Mouse (Mus musculus) splenic B cell, adult 2 months (primary cell): ENCODE data around the gene Scrg1.
"Not testable (repeated sequence)": the region's sequence is repeated elsewhere in the genome, so short reads cannot be mapped to it uniquely, and the experiment has no call there.

Experiments used
- DNase-seq: peaks from one replicate; pipeline ENCODE4 v3.0.0-alpha.2; 2011; ENCODE audit warnings: low read depth, low spot score
- H3K27me3 ChIP-seq: 2 replicates; pipeline ENCODE4 v1.6.1; 2012; ENCODE audit warnings: mild to moderate bottlenecking, low read length, moderate library complexity, mixed read lengths; ENCODE audit not compliant: control insufficient read depth, poor library complexity, insufficient read depth, severe bottlenecking
- H3K36me3 ChIP-seq: 2 replicates; pipeline ENCODE4 v1.6.1; 2012; ENCODE audit warnings: mild to moderate bottlenecking, low read length, moderate library complexity, mixed read lengths; ENCODE audit not compliant: control insufficient read depth, poor library complexity, insufficient read depth, severe bottlenecking

The Scrg1 gene

DNA sequence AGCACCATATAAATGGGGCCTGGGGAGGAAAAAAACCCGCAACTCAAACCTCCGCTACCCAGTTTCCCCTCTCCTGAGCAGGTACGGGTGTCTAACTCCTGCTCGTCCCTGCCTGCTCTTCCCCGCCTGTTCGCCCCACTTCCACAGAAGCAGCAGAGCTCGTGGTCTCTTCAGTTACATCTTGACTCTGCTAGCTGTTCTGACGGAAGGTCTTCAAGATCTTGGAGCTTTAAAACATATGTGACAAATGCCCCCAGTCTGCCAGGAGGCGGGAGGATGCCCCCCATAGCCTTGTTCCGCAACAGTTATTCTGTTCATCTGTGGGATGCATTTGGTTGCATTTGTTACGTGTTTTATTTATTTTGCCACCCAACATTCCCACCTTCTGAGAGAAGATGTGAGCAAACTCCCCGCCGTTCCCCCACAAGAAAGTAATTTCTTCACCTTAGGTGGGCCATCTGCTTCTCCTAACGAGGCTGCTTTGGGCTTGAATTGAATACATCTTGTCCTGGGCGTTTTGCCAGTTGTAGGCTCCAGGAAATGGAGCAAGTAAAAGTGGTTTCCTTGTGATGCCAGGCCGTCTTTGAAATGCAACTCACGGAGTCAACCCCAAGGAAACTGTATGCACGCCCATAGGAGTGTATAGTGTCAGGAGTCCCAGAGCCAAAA lies 19.8 kb upstream of the Scrg1 start:
- Histone ChIP-seq H3K36me3 (no peaks in the 10 kb centered on the region), H3K27me3 (no peaks in the 10 kb centered on the region)
- DNase-seq: no peak

GRCm38 (mm10) chr8:57436437-57436796 lies 19.3 kb upstream of the Scrg1 start:
- no peaks in the 10 kb centered on the region for H3K36me3 ChIP-seq
- no peak for DNase-seq
- H3K27me3 ChIP-seq: no peaks in the 10 kb centered on the region

GRCm38 (mm10) chr8:57441131-57441530 lies 14.6 kb upstream of the Scrg1 start:
- DNase-seq: no peak
- Histone ChIP-seq H3K27me3 (no peaks in the 10 kb centered on the region), H3K36me3 (no peaks in the 10 kb centered on the region)

GRCm38 (mm10) chr8:57441556-57441955 lies 14.2 kb upstream of the Scrg1 start:
- no peak for DNase-seq
- H3K36me3 ChIP-seq: no peaks in the 10 kb centered on the region

DNA sequence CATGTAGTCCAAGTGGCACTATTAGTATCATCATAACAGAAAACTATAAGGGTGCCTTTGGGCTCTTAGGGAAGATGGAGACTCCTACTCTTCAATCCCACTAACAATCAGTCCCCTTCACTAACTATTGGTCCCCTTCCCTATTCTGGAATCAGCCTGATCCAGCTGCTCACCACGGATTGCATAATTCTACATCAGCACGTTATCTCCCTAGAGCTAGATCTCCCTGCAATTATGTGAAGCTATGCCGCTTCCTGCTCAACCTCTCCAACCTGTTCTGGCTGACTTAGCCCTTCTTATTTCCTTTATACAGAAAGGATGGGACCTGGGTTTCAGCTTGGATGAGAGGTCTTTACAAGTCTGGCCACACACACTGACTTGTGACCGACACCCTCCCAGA lies 12.4 kb upstream of the Scrg1 start:
- DNase-seq: no peak
- no peaks in the 10 kb centered on the region for H3K36me3 ChIP-seq
- no peaks in the 10 kb centered on the region for H3K27me3 ChIP-seq

More at GRCm38 (mm10) chr8:57441556-57441955, 14.2 kb upstream of the Scrg1 start:
- H3K27me3 ChIP-seq: no peaks in the 10 kb centered on the region

- DNase-seq, H3K36me3 ChIP-seq, H3K27me3 ChIP-seq: not testable (repeated sequence)
Observed at GRCm38 (mm10) chr8:57445901-57446300, 9.8 kb upstream of the Scrg1 start.

DNA sequence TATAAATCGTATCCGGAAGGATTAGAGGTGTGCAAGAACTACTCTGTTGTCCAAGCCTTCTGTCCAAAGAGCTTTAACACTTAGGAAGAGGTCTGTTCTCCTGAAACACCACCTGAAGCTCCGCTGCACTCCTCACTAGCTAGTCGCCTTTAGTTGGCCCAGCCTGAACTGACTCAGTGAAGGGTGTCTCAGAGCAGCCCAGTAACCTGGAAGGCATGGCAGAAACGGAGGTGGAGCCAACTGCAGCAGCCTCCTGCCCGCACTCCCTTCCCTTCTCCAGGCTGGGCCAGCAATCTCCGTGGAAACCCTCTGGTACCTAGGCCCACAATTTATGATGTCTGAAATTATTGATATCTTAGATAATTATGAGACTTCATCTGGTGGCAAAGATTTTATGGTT lies 5.0 kb upstream of the Scrg1 start:
- DNase-seq: no peak
- no peaks in the 10 kb centered on the region for H3K27me3 ChIP-seq
- H3K36me3 ChIP-seq: no peaks in the 10 kb centered on the region

DNA sequence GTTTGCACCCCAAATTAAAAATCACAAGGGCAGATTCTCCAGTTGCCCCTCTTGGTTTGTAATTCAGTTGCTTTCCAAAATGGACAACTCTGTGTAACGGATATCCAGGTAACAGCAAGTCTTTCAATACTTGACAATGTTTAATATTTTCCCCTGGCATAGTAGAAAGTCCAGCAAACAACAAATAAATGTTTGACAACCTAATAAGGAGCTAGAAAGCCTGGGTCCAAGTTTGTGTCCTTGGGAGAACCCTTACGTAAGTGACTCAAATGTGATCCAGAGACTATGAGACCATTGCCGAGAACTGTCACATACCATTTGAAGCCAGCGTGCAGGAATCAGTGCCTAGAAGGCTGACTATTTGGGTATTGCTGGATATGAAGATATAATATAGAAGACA lies 3.8 kb upstream of the Scrg1 start:
- H3K36me3 ChIP-seq: no peaks in the 10 kb centered on the region
- no peak for DNase-seq
- H3K27me3 ChIP-seq: no peaks in the 10 kb centered on the region

DNA sequence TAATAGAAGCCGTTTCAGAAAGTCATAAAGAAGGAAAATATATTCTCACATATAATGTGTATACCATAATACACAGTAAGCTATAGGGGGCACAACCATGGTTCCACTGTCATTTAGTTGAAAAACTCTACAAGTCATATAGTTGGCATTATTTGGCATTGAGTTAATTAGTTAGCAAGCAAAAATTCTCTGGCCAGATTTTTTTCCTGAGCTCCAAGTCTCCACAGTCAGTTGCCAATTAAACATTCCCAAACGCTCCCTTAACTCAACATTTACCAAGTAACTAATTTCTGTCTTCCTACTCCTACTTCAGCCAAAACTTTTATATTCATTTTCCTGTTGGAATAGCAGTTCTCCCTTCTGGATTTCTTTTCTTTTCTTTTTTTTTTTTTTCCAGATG lies 2.4 kb upstream of the Scrg1 start:
- DNase-seq: no peak
- no peaks in the 10 kb centered on the region for H3K27me3 ChIP-seq
- no peaks in the 10 kb centered on the region for H3K36me3 ChIP-seq

DNA sequence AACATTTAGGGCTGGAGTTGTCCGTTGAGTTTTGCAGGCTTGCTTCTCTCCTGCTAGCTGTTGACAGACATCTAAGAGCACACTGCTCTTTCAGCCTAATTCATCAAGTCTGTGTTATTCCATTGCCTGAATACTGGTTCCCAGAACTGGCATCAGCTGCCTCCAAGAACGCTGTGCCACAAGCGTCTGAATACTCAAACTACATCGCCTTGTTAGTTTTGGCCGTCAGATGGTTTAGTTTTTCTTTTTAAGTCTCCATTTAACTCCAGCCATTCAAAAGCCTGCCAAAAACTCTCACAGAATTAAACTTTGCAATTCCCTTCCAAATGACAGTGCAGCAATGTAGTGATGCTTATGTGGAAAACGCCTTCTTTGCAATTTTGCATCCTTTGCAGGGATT lies 1.4 kb downstream of the Scrg1 start:
- no peak for DNase-seq
- no peaks in the 10 kb centered on the region for H3K27me3 ChIP-seq
- no peaks in the 10 kb centered on the region for H3K36me3 ChIP-seq

GRCm38 (mm10) chr8:57457942-57458341 lies 2.2 kb downstream of the Scrg1 start:
- Histone ChIP-seq H3K36me3 (no peaks in the 10 kb centered on the region), H3K27me3 (no peaks in the 10 kb centered on the region)
- no peak for DNase-seq

- H3K36me3 ChIP-seq: no peaks in the 10 kb centered on the region
- H3K27me3 ChIP-seq: no peaks in the 10 kb centered on the region
- peak; percentile 5 for DNase-seq
Observed at GRCm38 (mm10) chr8:57462839-57463238, 7.1 kb downstream of the Scrg1 start.

DNA sequence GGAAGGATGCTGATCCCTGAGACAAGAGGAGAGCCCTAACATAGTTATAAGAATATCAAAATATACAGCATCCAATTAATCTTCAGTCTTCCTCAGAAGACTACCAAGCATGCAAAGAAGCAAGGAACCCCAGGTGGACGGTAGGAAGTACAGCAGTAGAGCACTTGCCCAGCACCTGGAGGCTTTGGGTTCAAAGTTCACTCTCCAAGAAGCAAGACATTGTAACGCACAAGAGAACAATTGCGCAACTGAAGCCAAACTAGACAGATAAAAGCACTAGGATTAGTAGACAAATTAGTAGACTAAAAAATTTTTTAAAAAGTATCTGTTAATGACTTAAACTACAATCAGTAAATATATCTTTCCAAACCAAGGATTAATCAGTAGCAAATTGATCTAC lies 8.0 kb downstream of the Scrg1 start:
- no peak for DNase-seq
- no peaks in the 10 kb centered on the region for H3K27me3 ChIP-seq
- no peaks in the 10 kb centered on the region for H3K36me3 ChIP-seq

DNA sequence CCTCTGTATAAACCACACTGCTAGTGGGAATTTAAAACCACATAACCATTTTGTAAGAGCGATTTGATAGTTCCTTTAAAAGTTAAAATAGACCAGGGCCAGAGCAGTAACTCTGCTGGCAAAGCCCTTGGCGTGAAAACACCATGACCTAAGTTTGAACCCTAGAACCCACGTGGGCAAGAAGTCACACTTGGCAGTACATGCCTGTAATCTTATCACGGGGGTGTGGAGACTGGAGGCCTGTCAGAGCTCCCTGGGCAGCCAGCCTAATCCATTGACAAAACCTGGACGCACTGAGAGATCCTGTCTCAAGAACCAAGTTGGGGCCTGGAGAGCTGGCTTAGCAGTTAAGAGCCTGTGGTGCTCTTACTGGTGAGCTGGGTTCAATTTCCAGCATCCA lies 12.9 kb downstream of the Scrg1 start:
- Histone ChIP-seq H3K36me3 (no peaks in the 10 kb centered on the region), H3K27me3 (no peaks in the 10 kb centered on the region)
- no peak for DNase-seq

GRCm38 (mm10) chr8:57470863-57471262 lies 15.1 kb downstream of the Scrg1 start:
- no peak for DNase-seq
- Histone ChIP-seq H3K27me3 (no peaks in the 10 kb centered on the region), H3K36me3 (no peaks in the 10 kb centered on the region)

DNA sequence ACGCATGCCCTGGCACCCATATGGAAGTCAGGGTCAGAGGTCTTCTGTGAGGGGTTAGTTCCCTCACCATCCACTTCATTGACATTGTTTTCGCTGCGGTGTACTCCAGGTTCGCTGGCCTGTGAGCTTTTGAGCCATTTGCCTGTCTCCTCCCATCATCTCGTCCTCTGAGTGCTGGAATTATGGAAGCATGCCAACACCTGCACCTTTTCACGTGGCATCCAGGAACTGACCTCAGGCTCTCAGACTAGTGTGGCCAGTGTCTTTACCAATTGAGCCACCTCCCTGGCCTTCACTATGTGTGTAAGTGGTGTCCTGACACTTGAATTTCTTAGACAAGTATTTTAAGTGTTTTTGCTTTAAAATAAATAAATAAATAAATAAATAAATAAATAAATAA lies 18.0 kb downstream of the Scrg1 start:
- no peaks in the 10 kb centered on the region for H3K36me3 ChIP-seq
- no peak for DNase-seq
- H3K27me3 ChIP-seq: no peaks in the 10 kb centered on the region
